Mouse (Mus musculus) testis, postnatal 10 days (tissue): ENCODE results near the gene Fbxl19.
A peak's percentile ranks its signal among the peaks of the same experiment; 100 is the strongest.
"Not testable (repeated sequence)": the region's sequence is repeated elsewhere in the genome, so short reads cannot be mapped to it uniquely, and the experiment has no call there.

Experiments
- DNase-seq: peaks from one replicate; pipeline ENCODE4 v3.0.0; 2021; ENCODE audit warnings: low spot score

Gene Fbxl19

GRCm38 (mm10) chr7:127768346-127768996 is 24.1 kb downstream of the Fbxl19 start:
- no peak for DNase-seq

- DNase-seq = peak; percentile 95
Measured at GRCm38 (mm10) chr7:127768997-127769593, 24.8 kb downstream of the Fbxl19 start.

- peak; percentile 89 for DNase-seq
Measured at GRCm38 (mm10) chr7:127769651-127770038, 25.3 kb downstream of the Fbxl19 start, which contains the start of gene Orai3. Gene Orai3 (plus strand): TSS chr7:127769815.

- DNase-seq = no peak
Measured at GRCm38 (mm10) chr7:127770039-127770905, 25.9 kb downstream of the Fbxl19 start.

GRCm38 (mm10) chr7:127771262-127771661 is 26.9 kb downstream of the Fbxl19 start:
- no peak for DNase-seq

GRCm38 (mm10) chr7:127772080-127772479 is 27.7 kb downstream of the Fbxl19 start:
- no peak for DNase-seq

GRCm38 (mm10) chr7:127772557-127772956 is 28.2 kb downstream of the Fbxl19 start:
- no peak for DNase-seq

GRCm38 (mm10) chr7:127773664-127774384 is 29.5 kb downstream of the Fbxl19 start:
- DNase-seq = peak; percentile 83

GRCm38 (mm10) chr7:127775837-127776236 is 31.5 kb downstream of the Fbxl19 start:
- DNase-seq = not testable (repeated sequence)

- DNase-seq = peak; percentile 98
Measured at GRCm38 (mm10) chr7:127776426-127776825, 32.1 kb downstream of the Fbxl19 start, which contains the start of gene Setd1a. Gene Setd1a (plus strand): TSS chr7:127776670.

- peak; percentile 99 for DNase-seq
Measured at GRCm38 (mm10) chr7:127776878-127777473, 32.6 kb downstream of the Fbxl19 start.

GRCm38 (mm10) chr7:127777474-127778266 is 33.3 kb downstream of the Fbxl19 start:
- peak; percentile 87 for DNase-seq

GRCm38 (mm10) chr7:127778350-127778749 is 34.0 kb downstream of the Fbxl19 start:
- no peak for DNase-seq

GRCm38 (mm10) chr7:127785308-127785707 is 41.0 kb downstream of the Fbxl19 start, which contains the start of gene Gm49388:
Gene Gm49388 (plus strand): TSS chr7:127785608.
- no peak for DNase-seq

- DNase-seq = peak; percentile 40
Measured at GRCm38 (mm10) chr7:127797076-127797845, 52.9 kb downstream of the Fbxl19 start.

GRCm38 (mm10) chr7:127798591-127798990 is 54.2 kb downstream of the Fbxl19 start:
- DNase-seq = no peak

- peak; percentile 39 for DNase-seq
Measured at GRCm38 (mm10) chr7:127799211-127799610, 54.9 kb downstream of the Fbxl19 start.

GRCm38 (mm10) chr7:127799738-127800137 is 55.4 kb downstream of the Fbxl19 start:
- DNase-seq = peak; percentile 40

- DNase-seq = peak; percentile 97
Measured at GRCm38 (mm10) chr7:127800435-127801009, 56.2 kb downstream of the Fbxl19 start, which contains the start of gene Hsd3b7. Gene Hsd3b7 (plus strand): TSS chr7:127800604.
